Mouse (Mus musculus) brain, embryonic 14.5 days (tissue): ENCODE data around the gene Lrfn5.

Experiments
- CTCF ChIP-seq: fragments of 200-500 bp; IDR thresholded peaks from 2 replicates; pipeline ENCODE4 v1.5.1; 2012; ENCODE audit warnings: inconsistent platforms, mild to moderate bottlenecking, moderate library complexity, borderline replicate concordance; ENCODE audit not compliant: insufficient read depth, insufficient read length; ENCODE audit errors: extremely low read depth
- POLR2A ChIP-seq: fragments of 200-500 bp; IDR thresholded peaks from 2 replicates; pipeline ENCODE4 v1.6.1; 2012; ENCODE audit warnings: mild to moderate bottlenecking, inconsistent platforms, borderline replicate concordance; ENCODE audit not compliant: poor library complexity, insufficient read depth, insufficient read length, severe bottlenecking; ENCODE audit errors: extremely low read depth

GRCm38 (mm10) chr12:61823601-61824000 is 300.7 kb downstream of the Lrfn5 start:
- TF ChIP-seq POLR2A (no peak), CTCF (no peak)
